Mouse (Mus musculus): ENCODE results near the gene Trpm3. TPM values are rescaled to one million over a fixed set of nuclear protein-coding genes. Genes with fewer than 3 reads are reported as not detected.

Gene Trpm3
- polyA plus RNA-seq, 1 experiment from 2014 or later = 1.2 TPM

GRCm38 (mm10) chr19:22775191-22775695 lies 636.4 kb downstream of the Trpm3 start:
- Histone ChIP-seq H3K9ac (ENCODE audit: low read length) (no peak overlapping the region), H3K36me3 (ENCODE audit: control insufficient read depth, insufficient read depth, low read length) (no peaks in the 10 kb centered on the region), H3K27ac (ENCODE audit: low read length) (no peak overlapping the region), H3K4me3 (ENCODE audit: low read length) (no peak overlapping the region), H3K4me1 (replicated peaks; ENCODE audit: control insufficient read depth, insufficient read depth, low read length) (no peaks in the 10 kb centered on the region), H3K27me3 (ENCODE audit: control insufficient read depth, insufficient read depth, low read depth, low read length) (no peaks in the 10 kb centered on the region), H3K9me3 (ENCODE audit: control insufficient read depth, low read length) (no peaks in the 10 kb centered on the region), H3K4me2 (ENCODE audit: low read depth, low read length) (no peak overlapping the region)
- 76% methylated on average over 3 of the region's 3 CpGs for WGBS
- no peak for ATAC-seq (ENCODE audit: low read depth)

- 82% methylated on average over 7 of the region's 7 CpGs for WGBS
- Histone ChIP-seq H3K27me3 (ENCODE audit: control insufficient read depth, insufficient read depth, low read depth, low read length) (no peaks in the 10 kb centered on the region), H3K4me2 (ENCODE audit: low read depth, low read length) (no peak overlapping the region), H3K4me3 (ENCODE audit: low read length) (no peak overlapping the region), H3K9me3 (ENCODE audit: control insufficient read depth, low read length) (no peaks in the 10 kb centered on the region), H3K9ac (ENCODE audit: low read length) (no peak overlapping the region), H3K27ac (ENCODE audit: low read length) (no peak overlapping the region), H3K4me1 (replicated peaks; ENCODE audit: control insufficient read depth, insufficient read depth, low read length) (no peaks in the 10 kb centered on the region), H3K36me3 (ENCODE audit: control insufficient read depth, insufficient read depth, low read length) (no peaks in the 10 kb centered on the region)
- no peak for ATAC-seq (ENCODE audit: low read depth)
Observed at GRCm38 (mm10) chr19:22780192-22780843, 641.5 kb downstream of the Trpm3 start.

- no peak overlapping the region for H3K4me3 ChIP-seq (ENCODE audit: low read length)
- H3K9ac ChIP-seq (ENCODE audit: low read length) = no peak overlapping the region
- H3K4me1 ChIP-seq (replicated peaks; ENCODE audit: control insufficient read depth, insufficient read depth, low read length) = no peaks in the 10 kb centered on the region
- H3K36me3 ChIP-seq (ENCODE audit: control insufficient read depth, insufficient read depth, low read length) = no peaks in the 10 kb centered on the region
- H3K27me3 ChIP-seq (ENCODE audit: control insufficient read depth, insufficient read depth, low read depth, low read length) = no peaks in the 10 kb centered on the region
- H3K9me3 ChIP-seq (ENCODE audit: control insufficient read depth, low read length) = no peaks in the 10 kb centered on the region
- no peak for ATAC-seq (ENCODE audit: low read depth)
- H3K27ac ChIP-seq (ENCODE audit: low read length) = no peak overlapping the region
- no peak overlapping the region for H3K4me2 ChIP-seq (ENCODE audit: low read depth, low read length)
Observed at GRCm38 (mm10) chr19:22781579-22781978, 642.7 kb downstream of the Trpm3 start.

GRCm38 (mm10) chr19:22783745-22784144 lies 644.9 kb downstream of the Trpm3 start:
- ATAC-seq (ENCODE audit: low read depth) = no peak
- H3K27ac ChIP-seq (ENCODE audit: low read length) = no peak overlapping the region
- WGBS = 68% methylated on average over 2 of the region's 2 CpGs
- H3K36me3 ChIP-seq (ENCODE audit: control insufficient read depth, insufficient read depth, low read length) = no peaks in the 10 kb centered on the region
- H3K9ac ChIP-seq (ENCODE audit: low read length) = no peak overlapping the region
- H3K27me3 ChIP-seq (ENCODE audit: control insufficient read depth, insufficient read depth, low read depth, low read length) = no peaks in the 10 kb centered on the region
- no peaks in the 10 kb centered on the region for H3K9me3 ChIP-seq (ENCODE audit: control insufficient read depth, low read length)
- H3K4me1 ChIP-seq (replicated peaks; ENCODE audit: control insufficient read depth, insufficient read depth, low read length) = no peaks in the 10 kb centered on the region
- H3K4me3 ChIP-seq (ENCODE audit: low read length) = no peak overlapping the region
- no peak overlapping the region for H3K4me2 ChIP-seq (ENCODE audit: low read depth, low read length)

- no peaks in the 10 kb centered on the region for H3K9me3 ChIP-seq (ENCODE audit: control insufficient read depth, low read length)
- H3K4me3 ChIP-seq (ENCODE audit: low read length) = no peak overlapping the region
- WGBS = 78% methylated on average over 3 of the region's 3 CpGs
- H3K27me3 ChIP-seq (ENCODE audit: control insufficient read depth, insufficient read depth, low read depth, low read length) = no peaks in the 10 kb centered on the region
- no peak overlapping the region for H3K27ac ChIP-seq (ENCODE audit: low read length)
- H3K4me2 ChIP-seq (ENCODE audit: low read depth, low read length) = no peak overlapping the region
- H3K36me3 ChIP-seq (ENCODE audit: control insufficient read depth, insufficient read depth, low read length) = no peaks in the 10 kb centered on the region
- no peak overlapping the region for H3K9ac ChIP-seq (ENCODE audit: low read length)
- ATAC-seq (ENCODE audit: low read depth) = no peak
- no peaks in the 10 kb centered on the region for H3K4me1 ChIP-seq (replicated peaks; ENCODE audit: control insufficient read depth, insufficient read depth, low read length)
Observed at GRCm38 (mm10) chr19:22789753-22790152, 650.9 kb downstream of the Trpm3 start.

- Histone ChIP-seq H3K36me3 (ENCODE audit: control insufficient read depth, insufficient read depth, low read length) (no peaks in the 10 kb centered on the region), H3K27me3 (ENCODE audit: control insufficient read depth, insufficient read depth, low read depth, low read length) (no peaks in the 10 kb centered on the region), H3K4me2 (ENCODE audit: low read depth, low read length) (no peak overlapping the region), H3K4me3 (ENCODE audit: low read length) (no peak overlapping the region), H3K27ac (ENCODE audit: low read length) (no peak overlapping the region), H3K9me3 (ENCODE audit: control insufficient read depth, low read length) (no peaks in the 10 kb centered on the region), H3K4me1 (replicated peaks; ENCODE audit: control insufficient read depth, insufficient read depth, low read length) (no peaks in the 10 kb centered on the region), H3K9ac (ENCODE audit: low read length) (no peak overlapping the region)
- no peak for ATAC-seq (ENCODE audit: low read depth)
- 89% methylated on average over 2 of the region's 2 CpGs for WGBS
Observed at GRCm38 (mm10) chr19:22796996-22797395, 658.1 kb downstream of the Trpm3 start.

GRCm38 (mm10) chr19:22800471-22800870 lies 661.6 kb downstream of the Trpm3 start:
- WGBS = 29% methylated on average over 5 of the region's 5 CpGs
- no peaks in the 10 kb centered on the region for H3K36me3 ChIP-seq (ENCODE audit: control insufficient read depth, insufficient read depth, low read length)
- no peak overlapping the region for H3K9ac ChIP-seq (ENCODE audit: low read length)
- no peak overlapping the region for H3K4me3 ChIP-seq (ENCODE audit: low read length)
- no peaks in the 10 kb centered on the region for H3K27me3 ChIP-seq (ENCODE audit: control insufficient read depth, insufficient read depth, low read depth, low read length)
- no peaks in the 10 kb centered on the region for H3K4me1 ChIP-seq (replicated peaks; ENCODE audit: control insufficient read depth, insufficient read depth, low read length)
- no peak overlapping the region for H3K4me2 ChIP-seq (ENCODE audit: low read depth, low read length)
- ATAC-seq (ENCODE audit: low read depth) = no peak
- H3K9me3 ChIP-seq (ENCODE audit: control insufficient read depth, low read length) = no peaks in the 10 kb centered on the region
- no peak overlapping the region for H3K27ac ChIP-seq (ENCODE audit: low read length)

- H3K27me3 ChIP-seq (ENCODE audit: control insufficient read depth, insufficient read depth, low read depth, low read length) = no peaks in the 10 kb centered on the region
- no peaks in the 10 kb centered on the region for H3K9me3 ChIP-seq (ENCODE audit: control insufficient read depth, low read length)
- H3K9ac ChIP-seq (ENCODE audit: low read length) = no peak overlapping the region
- H3K4me2 ChIP-seq (ENCODE audit: low read depth, low read length) = no peak overlapping the region
- no peak overlapping the region for H3K27ac ChIP-seq (ENCODE audit: low read length)
- no peaks in the 10 kb centered on the region for H3K4me1 ChIP-seq (replicated peaks; ENCODE audit: control insufficient read depth, insufficient read depth, low read length)
- H3K36me3 ChIP-seq (ENCODE audit: control insufficient read depth, insufficient read depth, low read length) = no peaks in the 10 kb centered on the region
- no peak overlapping the region for H3K4me3 ChIP-seq (ENCODE audit: low read length)
- no peak for ATAC-seq (ENCODE audit: low read depth)
Observed at GRCm38 (mm10) chr19:22803396-22803795, 664.5 kb downstream of the Trpm3 start.

GRCm38 (mm10) chr19:22804311-22804710 lies 665.5 kb downstream of the Trpm3 start:
- ATAC-seq (ENCODE audit: low read depth) = no peak
- H3K36me3 ChIP-seq (ENCODE audit: control insufficient read depth, insufficient read depth, low read length) = no peaks in the 10 kb centered on the region
- no peak overlapping the region for H3K27ac ChIP-seq (ENCODE audit: low read length)
- H3K27me3 ChIP-seq (ENCODE audit: control insufficient read depth, insufficient read depth, low read depth, low read length) = no peaks in the 10 kb centered on the region
- no peak overlapping the region for H3K9ac ChIP-seq (ENCODE audit: low read length)
- no peak overlapping the region for H3K4me3 ChIP-seq (ENCODE audit: low read length)
- no peaks in the 10 kb centered on the region for H3K4me1 ChIP-seq (replicated peaks; ENCODE audit: control insufficient read depth, insufficient read depth, low read length)
- no peak overlapping the region for H3K4me2 ChIP-seq (ENCODE audit: low read depth, low read length)
- no peaks in the 10 kb centered on the region for H3K9me3 ChIP-seq (ENCODE audit: control insufficient read depth, low read length)
- WGBS = 76% methylated on average over 2 of the region's 2 CpGs

- Histone ChIP-seq H3K27ac (ENCODE audit: low read length) (no peak overlapping the region), H3K4me3 (ENCODE audit: low read length) (no peak overlapping the region), H3K9me3 (ENCODE audit: control insufficient read depth, low read length) (no peaks in the 10 kb centered on the region), H3K27me3 (ENCODE audit: control insufficient read depth, insufficient read depth, low read depth, low read length) (no peaks in the 10 kb centered on the region), H3K9ac (ENCODE audit: low read length) (no peak overlapping the region), H3K4me2 (ENCODE audit: low read depth, low read length) (no peak overlapping the region), H3K36me3 (ENCODE audit: control insufficient read depth, insufficient read depth, low read length) (no peaks in the 10 kb centered on the region), H3K4me1 (replicated peaks; ENCODE audit: control insufficient read depth, insufficient read depth, low read length) (no peaks in the 10 kb centered on the region)
- no peak for ATAC-seq (ENCODE audit: low read depth)
- 80% methylated on average over 3 of the region's 3 CpGs for WGBS
Observed at GRCm38 (mm10) chr19:22810247-22810646, 671.4 kb downstream of the Trpm3 start.

Measured in lung, embryonic 16.5 days (tissue).